Mouse (Mus musculus): ENCODE results near the gene Trrap. TPM values are rescaled to one million over a fixed set of nuclear protein-coding genes. Genes with fewer than 3 reads are reported as not detected.
A peak's percentile ranks its signal among the peaks of the same experiment; 100 is the strongest.
"Not testable (repeated sequence)": the region's sequence is repeated elsewhere in the genome, so short reads cannot be mapped to it uniquely, and the experiment has no call there.

Trrap gene
- 10 to 100 TPM; 65.9 to 92.4 TPM for total RNA-seq (2021)
- polyA plus RNA-seq (2012; rRNA removed), result 80.0 and 80.6 TPM in 2 replicates
- long read RNA-seq, partial matches to known transcripts, result 3 of 5 reads
- long read RNA-seq, other reads (novel, unspliced or antisense), result 2 of 5 reads

- not testable (repeated sequence) for DNase-seq
Measured at GRCm38 (mm10) chr5:144767106-144767798, at the start of gene Trrap. TSS of gene Trrap (plus strand) at chr5:144767732.

- no peak for DNase-seq
Measured at GRCm38 (mm10) chr5:144719781-144720180, 47.8 kb upstream of the Trrap start.

GRCm38 (mm10) chr5:144720281-144720680 lies 47.3 kb upstream of the Trrap start:
- DNase-seq, result no peak

- DNase-seq, result no peak
Measured at GRCm38 (mm10) chr5:144724926-144725325, 42.6 kb upstream of the Trrap start.

- DNase-seq, result no peak
Measured at GRCm38 (mm10) chr5:144725554-144725953, 42.0 kb upstream of the Trrap start.

- DNase-seq, result peak; percentile 64
Measured at GRCm38 (mm10) chr5:144727119-144727518, 40.4 kb upstream of the Trrap start.

- DNase-seq, result no peak
Measured at GRCm38 (mm10) chr5:144728237-144728636, 39.3 kb upstream of the Trrap start.

GRCm38 (mm10) chr5:144729216-144729615 lies 38.3 kb upstream of the Trrap start:
- no peak for DNase-seq

- DNase-seq, result peak; percentile 65
Measured at GRCm38 (mm10) chr5:144733953-144734352, 33.6 kb upstream of the Trrap start.

- DNase-seq, result peak; percentile 64
Measured at GRCm38 (mm10) chr5:144734949-144735348, 32.6 kb upstream of the Trrap start.

- DNase-seq, result peak; percentile 41
Measured at GRCm38 (mm10) chr5:144737101-144737500, 30.4 kb upstream of the Trrap start.

- DNase-seq, result no peak
Measured at GRCm38 (mm10) chr5:144752432-144752831, 15.1 kb upstream of the Trrap start.

GRCm38 (mm10) chr5:144753041-144753440 lies 14.5 kb upstream of the Trrap start:
- DNase-seq, result peak; percentile 42

GRCm38 (mm10) chr5:144755191-144755590 lies 12.3 kb upstream of the Trrap start:
- no peak for DNase-seq

- DNase-seq, result no peak
Measured at GRCm38 (mm10) chr5:144757402-144757801, 10.1 kb upstream of the Trrap start.

GRCm38 (mm10) chr5:144758422-144758821 lies 9.1 kb upstream of the Trrap start:
- DNase-seq, result peak; percentile 28

GRCm38 (mm10) chr5:144761161-144761868 lies 6.2 kb upstream of the Trrap start, which contains the start of gene Tmem130:
TSS of gene Tmem130 (minus strand) at chr5:144761818.
- DNase-seq, result peak; percentile 41

- DNase-seq, result no peak
Measured at GRCm38 (mm10) chr5:144766026-144766425, 1.5 kb upstream of the Trrap start.

- no peak for DNase-seq
Measured at GRCm38 (mm10) chr5:144766646-144767045, 886 bp upstream of the Trrap start.

- peak; percentile 94 for DNase-seq
Measured at GRCm38 (mm10) chr5:144767911-144768841, 644 bp downstream of the Trrap start.

- no peak for DNase-seq
Measured at GRCm38 (mm10) chr5:144769067-144769482, 1.5 kb downstream of the Trrap start.

- DNase-seq, result no peak
Measured at GRCm38 (mm10) chr5:144773231-144773630, 5.7 kb downstream of the Trrap start.

Data from adrenal gland, adult 2 months (tissue).